Mouse (Mus musculus): ENCODE results near the gene Taf9. TPM values are rescaled to one million over a fixed set of nuclear protein-coding genes. Genes with fewer than 3 reads are reported as not detected.

Gene Taf9
- polyA plus RNA-seq, 1 experiment = 1.8 TPM

GRCm38 (mm10) chr13:100642471-100643209 is 8.7 kb upstream of the Taf9 start:
- Histone ChIP-seq H3K4me3 (ENCODE audit: insufficient read depth, low read depth, low read length) (no peak overlapping the region), H3K36me3 (ENCODE audit: control insufficient read depth, insufficient read depth, low read length) (peaks cover 3% of the 10 kb centered on the region), H3K27ac (ENCODE audit: insufficient read depth, low read depth, low read length) (no peak overlapping the region), H3K4me1 (ENCODE audit: control insufficient read depth, insufficient read depth, low read length) (no peaks in the 10 kb centered on the region), H3K27me3 (replicated peaks; ENCODE audit: control insufficient read depth, insufficient read depth, low read length) (no peaks in the 10 kb centered on the region)
- DNase-seq = no peak
- WGBS = 77% methylated on average over 4 of the region's 4 CpGs
- TF ChIP-seq CTCF (conservative IDR thresholded peaks at IDR 0.05; ENCODE audit: insufficient read depth, insufficient read length, low read depth, low read length) (no peak), POLR2A (IDR thresholded peaks at IDR 0.05; ENCODE audit: low read depth, low read length) (no peak)

- H3K27me3 ChIP-seq (replicated peaks; ENCODE audit: control insufficient read depth, insufficient read depth, low read length) = no peaks in the 10 kb centered on the region
These were observed 3.2 kb upstream of the Taf9 start for GRCm38 (mm10) chr13:100648223-100648622.

GRCm38 (mm10) chr13:100650550-100651438 is 585 bp upstream of the Taf9 start, which contains the start of the genes Ak6 and Rad17:
Gene Ak6, plus strand, starts transcription at chr13:100650979.
Gene Rad17, minus strand, starts transcription at chr13:100651051.
- no peak for TF ChIP-seq CTCF (conservative IDR thresholded peaks at IDR 0.05; ENCODE audit: insufficient read depth, insufficient read length, low read depth, low read length)
- no peak for TF ChIP-seq POLR2A (IDR thresholded peaks at IDR 0.05; ENCODE audit: low read depth, low read length)
- Histone ChIP-seq H3K36me3 (ENCODE audit: control insufficient read depth, insufficient read depth, low read length) (no peaks in the 10 kb centered on the region; the same call in 1 of the 2 replicates), H3K27ac (ENCODE audit: insufficient read depth, low read depth, low read length) (peak within 1 kb of the TSS; percentile 99), H3K4me1 (ENCODE audit: control insufficient read depth, insufficient read depth, low read length) (peaks cover 7% of the 10 kb centered on the region; the same call in 1 of the 2 replicates), H3K4me3 (ENCODE audit: insufficient read depth, low read depth, low read length) (peak within 1 kb of the TSS; percentile 94), H3K27me3 (replicated peaks; ENCODE audit: control insufficient read depth, insufficient read depth, low read length) (no peaks in the 10 kb centered on the region)
- DNase-seq = peak; percentile 96
- WGBS = under 1% methylated on average over 73 of the region's 73 CpGs

More at GRCm38 (mm10) chr13:100648223-100648622, 3.2 kb upstream of the Taf9 start:
- Histone ChIP-seq H3K27ac (ENCODE audit: insufficient read depth, low read depth, low read length) (no peak overlapping the region), H3K4me3 (ENCODE audit: insufficient read depth, low read depth, low read length) (no peak overlapping the region), H3K36me3 (ENCODE audit: control insufficient read depth, insufficient read depth, low read length) (peaks cover 2% of the 10 kb centered on the region; the same call in 1 of the 2 replicates), H3K4me1 (ENCODE audit: control insufficient read depth, insufficient read depth, low read length) (peaks cover 7% of the 10 kb centered on the region; the same call in 1 of the 2 replicates)
- 91% methylated on average over 8 of the region's 8 CpGs for WGBS
- TF ChIP-seq POLR2A (IDR thresholded peaks at IDR 0.05; ENCODE audit: low read depth, low read length) (no peak), CTCF (conservative IDR thresholded peaks at IDR 0.05; ENCODE audit: insufficient read depth, insufficient read length, low read depth, low read length) (no peak)
- no peak for DNase-seq

GRCm38 (mm10) chr13:100658091-100658490 is 6.7 kb downstream of the Taf9 start:
- WGBS = 93% methylated on average over 5 of the region's 5 CpGs
- TF ChIP-seq POLR2A (IDR thresholded peaks at IDR 0.05; ENCODE audit: low read depth, low read length) (no peak), CTCF (conservative IDR thresholded peaks at IDR 0.05; ENCODE audit: insufficient read depth, insufficient read length, low read depth, low read length) (no peak)
- no peak overlapping the region for H3K4me3 ChIP-seq (ENCODE audit: insufficient read depth, low read depth, low read length)
- peaks cover 1% of the 10 kb centered on the region; the same call in 1 of the 2 replicates for H3K36me3 ChIP-seq (ENCODE audit: control insufficient read depth, insufficient read depth, low read length)
- no peak overlapping the region for H3K27ac ChIP-seq (ENCODE audit: insufficient read depth, low read depth, low read length)
- H3K27me3 ChIP-seq (replicated peaks; ENCODE audit: control insufficient read depth, insufficient read depth, low read length) = no peaks in the 10 kb centered on the region
- no peak for DNase-seq
- H3K4me1 ChIP-seq (ENCODE audit: control insufficient read depth, insufficient read depth, low read length) = no peaks in the 10 kb centered on the region

DNA sequence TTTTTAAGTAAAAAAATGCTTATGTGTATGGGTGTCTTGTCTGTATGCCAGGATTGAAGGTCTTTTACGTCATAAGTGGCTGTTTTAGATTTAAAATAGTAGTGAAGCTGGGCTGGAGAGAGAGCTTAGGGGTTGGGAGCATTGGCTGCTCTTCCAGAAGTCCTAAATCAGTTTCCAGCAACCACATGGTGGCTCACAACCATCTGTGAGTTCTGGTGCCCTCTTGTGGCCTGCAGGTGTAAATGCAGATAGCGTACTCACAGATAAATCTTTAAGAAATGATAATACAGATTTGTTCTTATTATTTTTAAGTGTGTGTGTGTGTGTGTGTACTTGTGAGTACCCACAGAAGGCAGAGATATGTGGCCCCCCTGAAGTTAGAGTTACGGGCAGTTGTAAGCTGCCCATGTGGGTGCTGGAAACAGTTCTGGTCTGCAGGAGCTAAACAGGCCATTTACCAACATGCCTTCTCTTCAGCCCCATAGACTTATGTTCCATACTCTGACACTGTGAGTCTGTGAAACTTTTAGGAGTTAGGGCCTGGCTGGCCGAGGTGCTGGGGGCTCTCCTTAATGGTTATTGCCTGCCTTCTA is 8.6 kb downstream of the Taf9 start:
- peaks cover 1% of the 10 kb centered on the region; the same call in 1 of the 2 replicates for H3K36me3 ChIP-seq (ENCODE audit: control insufficient read depth, insufficient read depth, low read length)
- H3K4me3 ChIP-seq (ENCODE audit: insufficient read depth, low read depth, low read length) = no peak overlapping the region
- H3K27ac ChIP-seq (ENCODE audit: insufficient read depth, low read depth, low read length) = no peak overlapping the region
- H3K27me3 ChIP-seq (replicated peaks; ENCODE audit: control insufficient read depth, insufficient read depth, low read length) = no peaks in the 10 kb centered on the region
- TF ChIP-seq POLR2A (IDR thresholded peaks at IDR 0.05; ENCODE audit: low read depth, low read length) (no peak), CTCF (conservative IDR thresholded peaks at IDR 0.05; ENCODE audit: insufficient read depth, insufficient read length, low read depth, low read length) (peak; percentile 84)
- DNase-seq = peak; percentile 62
- H3K4me1 ChIP-seq (ENCODE audit: control insufficient read depth, insufficient read depth, low read length) = no peaks in the 10 kb centered on the region
- 34% methylated on average over 4 of the region's 4 CpGs for WGBS

DNA sequence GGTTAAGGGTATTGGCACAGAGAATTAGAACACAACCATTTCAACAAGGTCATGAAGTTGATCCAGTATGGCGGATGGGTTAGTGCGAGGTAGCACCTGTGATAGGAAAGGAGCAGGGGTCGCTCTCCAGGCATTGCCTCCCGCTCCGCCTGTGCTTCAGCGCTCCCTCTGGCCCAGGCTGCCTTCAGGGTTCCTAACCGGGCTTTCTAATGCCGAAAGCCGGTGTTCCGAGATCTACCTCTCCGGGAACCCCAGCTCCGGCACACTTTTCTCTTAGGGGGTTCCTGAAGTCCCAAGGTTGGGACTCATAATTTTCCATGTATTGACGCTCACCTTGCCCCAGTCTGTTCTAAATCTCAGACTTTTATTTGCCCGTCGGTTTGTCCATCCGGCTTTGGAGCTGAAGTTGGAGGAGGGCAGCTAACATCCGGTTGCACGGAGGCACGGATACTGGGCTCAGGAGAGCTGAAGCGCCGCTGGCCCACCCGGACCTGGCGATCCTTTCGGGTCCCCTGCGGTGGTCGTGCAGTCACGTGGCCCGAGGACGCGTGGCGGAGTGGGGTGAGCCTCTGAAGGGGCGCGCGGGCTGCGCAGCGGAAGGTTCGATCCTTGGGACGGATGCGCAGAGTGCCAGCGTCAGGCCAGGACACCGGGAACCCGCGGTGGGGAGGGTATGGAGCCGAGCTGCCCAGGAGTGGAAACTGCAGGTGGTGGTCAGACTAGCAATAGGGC is 18.1 kb downstream of the Taf9 start, which contains the start of gene Ccdc125:
Gene Ccdc125 (plus strand): TSS at position 427 of the 732 bp plus-strand sequence.
- WGBS = under 1% methylated on average over 44 of the region's 44 CpGs
- Histone ChIP-seq H3K4me3 (ENCODE audit: insufficient read depth, low read depth, low read length) (peak within 1 kb of the TSS; percentile 97), H3K27me3 (replicated peaks; ENCODE audit: control insufficient read depth, insufficient read depth, low read length) (no peaks in the 10 kb centered on the region; the same call in 1 of the 2 replicates), H3K27ac (ENCODE audit: insufficient read depth, low read depth, low read length) (peak within 1 kb of the TSS; percentile 66), H3K4me1 (ENCODE audit: control insufficient read depth, insufficient read depth, low read length) (no peaks in the 10 kb centered on the region), H3K36me3 (ENCODE audit: control insufficient read depth, insufficient read depth, low read length) (no peaks in the 10 kb centered on the region)
- DNase-seq = peak; percentile 47
- no peak for TF ChIP-seq POLR2A (IDR thresholded peaks at IDR 0.05; ENCODE audit: low read depth, low read length)
- no peak for TF ChIP-seq CTCF (conservative IDR thresholded peaks at IDR 0.05; ENCODE audit: insufficient read depth, insufficient read length, low read depth, low read length)
